8 mouse cellular contexts compared by ENCODE assay signal in genomic region chr4:116719396-116719795, GRCm38 (mm10). TPM values are rescaled to one million over a fixed set of nuclear protein-coding genes. Genes with fewer than 3 reads are reported as not detected.
DNase-seq lines count a peak whose midpoint lies in the region; ATAC-seq lines count a peak whose summit lies in the region.

No protein-coding gene starts in this region.

- WGBS in forebrain, embryonic 12.5 days, result 16% methylated on average over 3 of the region's 3 CpGs
- 13% methylated on average over 3 of the region's 3 CpGs for WGBS in hindbrain, embryonic 16.5 days

- DNase-seq in ovary, adult 18-20 months (ENCODE audit: low spot score), result peak; percentile 43
- no peak for DNase-seq in ovary, postnatal 10 days (ENCODE audit: low spot score)
- peak; percentile 43 to 52 for DNase-seq in left cerebral cortex, postnatal 36 days (ENCODE audit: low spot score in 2 of 2)
- peak; percentile 59 for DNase-seq in neural tube, embryonic 10.5 days (ENCODE audit: extremely low spot score, low spot score)
- peak; percentile 11 to 32 for DNase-seq in thymus, adult 18-20 months

- H3K27me3 ChIP-seq in forebrain, embryonic 12.5 days, result peaks cover 5% of the 10 kb centered on the region; the same call in 1 of the 2 replicates
- no peaks in the 10 kb centered on the region for H3K27me3 ChIP-seq in hindbrain, embryonic 16.5 days (replicated peaks; ENCODE audit: control insufficient read depth, insufficient read depth, low read length)

- ATAC-seq in cerebellum, adult (ENCODE audit: insufficient number of reproducible peaks, low FRiP score, low TSS enrichment), result peak; percentile 56; the same call in 1 of the 2 replicates
- peak; percentile 28; the same call in 1 of the 2 replicates for ATAC-seq in forebrain, embryonic 12.5 days (ENCODE audit: low FRiP score)
- peak; percentile 38; the same call in 1 of the 2 replicates for ATAC-seq in hindbrain, embryonic 16.5 days

- intact Hi-C loops in left cerebral cortex, postnatal 36 days (cut with DNase I), result loop anchor here (1.0 kb wide), 1 partner anchor 70 kb away; no protein-coding TSS in a partner anchor

- H3K4me3 ChIP-seq in forebrain, embryonic 12.5 days (replicated peaks), result no peak overlapping the region
- H3K4me3 ChIP-seq in hindbrain, embryonic 16.5 days (ENCODE audit: low read length), result no peak overlapping the region

- no peak overlapping the region for H3K27ac ChIP-seq in forebrain, embryonic 12.5 days
- no peak overlapping the region for H3K27ac ChIP-seq in hindbrain, embryonic 16.5 days (ENCODE audit: low read depth, low read length)

- no peaks in the 10 kb centered on the region for H3K9me3 ChIP-seq in forebrain, embryonic 12.5 days
- no peaks in the 10 kb centered on the region for H3K9me3 ChIP-seq in hindbrain, embryonic 16.5 days (ENCODE audit: control insufficient read depth, low read length)

- H3K4me2 ChIP-seq in forebrain, embryonic 12.5 days, result no peak overlapping the region
- no peak overlapping the region for H3K4me2 ChIP-seq in hindbrain, embryonic 16.5 days (ENCODE audit: low read length)

- peaks cover 17% of the 10 kb centered on the region for H3K4me1 ChIP-seq in forebrain, embryonic 12.5 days
- peaks cover 3% of the 10 kb centered on the region; the same call in 1 of the 2 replicates for H3K4me1 ChIP-seq in hindbrain, embryonic 16.5 days (ENCODE audit: control insufficient read depth, insufficient read depth, low read depth, low read length)

- H3K9ac ChIP-seq in forebrain, embryonic 12.5 days, result no peak overlapping the region
- no peak overlapping the region for H3K9ac ChIP-seq in hindbrain, embryonic 16.5 days (ENCODE audit: low read depth, low read length)

- H3K36me3 ChIP-seq in forebrain, embryonic 12.5 days (replicated peaks), result peaks cover 6% of the 10 kb centered on the region
- no peaks in the 10 kb centered on the region; the same call in 1 of the 2 replicates for H3K36me3 ChIP-seq in hindbrain, embryonic 16.5 days (ENCODE audit: control insufficient read depth, insufficient read depth, low read length)

RNA-seq across cellular contexts. Expression of gene Tesk2, which starts 1.4 kb away (rescaled TPM):
- 6.5 and 6.7 TPM in 2 replicates for polyA plus RNA-seq in forebrain, embryonic 12.5 days (2016; fragmentation: Nextera tagmentation; extraction: Ambion mirVana)
- polyA plus RNA-seq in hindbrain, embryonic 16.5 days (2015; fragmentation: Nextera tagmentation; extraction: Ambion mirVana), result 3.0 and 3.1 TPM in 2 replicates
- total RNA-seq in left cerebral cortex, postnatal 36 days (2021), result 1 to 10 TPM; 4.8 to 5.4 TPM

RNA-seq across cellular contexts. Expression of gene Ccdc163, which starts 11.1 kb away (rescaled TPM):
- 26.6 and 28.5 TPM in 2 replicates for polyA plus RNA-seq in forebrain, embryonic 12.5 days (2016; fragmentation: Nextera tagmentation; extraction: Ambion mirVana)
- 8.0 and 11.2 TPM in 2 replicates for polyA plus RNA-seq in hindbrain, embryonic 16.5 days (2015; fragmentation: Nextera tagmentation; extraction: Ambion mirVana)
- total RNA-seq in left cerebral cortex, postnatal 36 days (2021), result 1 to 10 TPM; 4.6 to 5.1 TPM

RNA-seq across cellular contexts. Expression of gene Mmachc, which starts 11.2 kb away (rescaled TPM):
- polyA plus RNA-seq in forebrain, embryonic 12.5 days (2016; fragmentation: Nextera tagmentation; extraction: Ambion mirVana), result 36.0 and 37.3 TPM in 2 replicates
- 22.6 and 24.5 TPM in 2 replicates for polyA plus RNA-seq in hindbrain, embryonic 16.5 days (2015; fragmentation: Nextera tagmentation; extraction: Ambion mirVana)
- total RNA-seq in left cerebral cortex, postnatal 36 days (2021), result 10 to 100 TPM; 17.5 TPM

RNA-seq across cellular contexts. Expression of gene Prdx1, which starts 34.1 kb away (rescaled TPM):
- 914 and 930 TPM in 2 replicates for polyA plus RNA-seq in forebrain, embryonic 12.5 days (2016; fragmentation: Nextera tagmentation; extraction: Ambion mirVana)
- 466 and 468 TPM in 2 replicates for polyA plus RNA-seq in hindbrain, embryonic 16.5 days (2015; fragmentation: Nextera tagmentation; extraction: Ambion mirVana)
- 100 to 1,000 TPM; 135 to 160 TPM for total RNA-seq in left cerebral cortex, postnatal 36 days (2021)
